Mouse (Mus musculus): Measurements from ENCODE around the gene Pbx4. TPM values are rescaled to one million over a fixed set of nuclear protein-coding genes. Genes with fewer than 3 reads are reported as not detected.

The Pbx4 gene
- polyA plus RNA-seq, 1 experiment from 2014 or later, result 2.0 TPM

DNA sequence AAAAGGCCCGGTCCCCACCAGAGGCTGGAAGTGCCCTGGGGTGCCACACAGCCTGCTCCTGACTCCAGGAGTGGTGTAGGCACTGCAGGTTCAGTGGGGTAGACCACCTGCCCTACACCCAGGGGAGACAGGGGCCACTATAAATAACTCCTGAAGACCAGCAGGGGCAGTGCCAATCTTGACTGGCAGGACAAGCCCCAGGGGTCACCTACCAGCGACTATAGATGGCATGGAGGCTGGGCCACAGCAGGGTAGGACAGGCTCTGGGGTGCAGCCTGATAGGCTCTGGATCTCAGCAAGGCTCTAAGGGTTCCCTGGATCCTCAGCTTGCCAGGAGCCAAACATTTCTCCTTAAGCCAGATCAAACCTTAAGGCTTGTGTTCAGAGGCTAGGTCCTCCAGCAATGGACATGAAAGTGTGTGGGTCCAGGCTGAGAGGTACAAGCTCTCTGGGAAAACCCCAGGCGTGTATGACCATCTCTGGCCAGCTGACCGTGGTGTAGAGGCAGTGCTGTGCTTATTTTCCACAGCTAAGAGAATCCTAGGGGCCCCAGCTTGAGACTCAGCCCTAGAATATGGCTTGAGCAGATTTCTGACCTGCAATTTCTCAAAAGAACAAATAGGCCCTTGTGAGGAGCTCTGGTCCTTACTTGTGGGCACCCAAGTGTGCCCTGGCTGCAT, 63.6 kb downstream of the Pbx4 start:
- no peak for ATAC-seq (ENCODE audit: low read depth)
- WGBS (ENCODE audit: insufficient replicate concordance), result 73% methylated on average over 4 of the region's 4 CpGs
- H3K27me3 ChIP-seq (ENCODE audit: control insufficient read depth, insufficient read depth, low read depth, low read length), result no peaks in the 10 kb centered on the region; the same call in 1 of the 2 replicates
- no peak overlapping the region for H3K4me3 ChIP-seq (ENCODE audit: low read depth, low read length)
- H3K9ac ChIP-seq (ENCODE audit: low read depth, low read length), result no peak overlapping the region
- no peaks in the 10 kb centered on the region for H3K9me3 ChIP-seq (replicated peaks; ENCODE audit: control insufficient read depth, low read length)
- H3K4me2 ChIP-seq (ENCODE audit: low read depth, low read length), result no peak overlapping the region
- H3K4me1 ChIP-seq (ENCODE audit: control insufficient read depth, low read depth, low read length), result peaks cover 36% of the 10 kb centered on the region
- no peak overlapping the region for H3K27ac ChIP-seq (ENCODE audit: low read length)
- H3K36me3 ChIP-seq (ENCODE audit: control insufficient read depth, insufficient read depth), result peaks cover 8% of the 10 kb centered on the region; the same call in 1 of the 2 replicates

DNA sequence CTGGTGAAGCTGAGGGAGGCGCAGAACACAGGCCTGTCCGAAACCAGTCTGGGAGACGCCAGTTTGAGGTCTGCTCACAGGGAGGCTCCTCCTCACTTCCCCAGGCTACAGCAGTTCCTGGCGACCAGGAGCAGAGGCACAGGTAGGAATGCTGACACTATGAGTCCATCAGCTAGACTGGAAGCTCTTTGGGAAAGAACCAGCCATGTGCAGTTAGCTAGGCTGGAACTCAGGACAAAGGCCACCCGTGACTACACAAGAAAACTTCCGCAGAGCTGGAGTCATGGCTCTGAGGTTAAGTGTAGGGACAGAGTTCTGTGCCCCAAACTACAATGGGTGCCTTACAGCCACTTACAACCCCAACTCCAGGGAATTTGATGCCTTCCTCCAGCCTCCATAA, 65.6 kb downstream of the Pbx4 start:
- no peak overlapping the region for H3K4me2 ChIP-seq (ENCODE audit: low read depth, low read length)
- WGBS (ENCODE audit: insufficient replicate concordance), result 77% methylated on average over 6 of the region's 6 CpGs
- H3K4me3 ChIP-seq (ENCODE audit: low read depth, low read length), result no peak overlapping the region
- no peak overlapping the region for H3K27ac ChIP-seq (ENCODE audit: low read length)
- no peak for ATAC-seq (ENCODE audit: low read depth)
- H3K9ac ChIP-seq (ENCODE audit: low read depth, low read length), result no peak overlapping the region
- peaks cover 8% of the 10 kb centered on the region; the same call in 1 of the 2 replicates for H3K36me3 ChIP-seq (ENCODE audit: control insufficient read depth, insufficient read depth)
- H3K9me3 ChIP-seq (replicated peaks; ENCODE audit: control insufficient read depth, low read length), result no peaks in the 10 kb centered on the region
- peaks cover 48% of the 10 kb centered on the region for H3K4me1 ChIP-seq (ENCODE audit: control insufficient read depth, low read depth, low read length)
- no peaks in the 10 kb centered on the region for H3K27me3 ChIP-seq (ENCODE audit: control insufficient read depth, insufficient read depth, low read depth, low read length)

DNA sequence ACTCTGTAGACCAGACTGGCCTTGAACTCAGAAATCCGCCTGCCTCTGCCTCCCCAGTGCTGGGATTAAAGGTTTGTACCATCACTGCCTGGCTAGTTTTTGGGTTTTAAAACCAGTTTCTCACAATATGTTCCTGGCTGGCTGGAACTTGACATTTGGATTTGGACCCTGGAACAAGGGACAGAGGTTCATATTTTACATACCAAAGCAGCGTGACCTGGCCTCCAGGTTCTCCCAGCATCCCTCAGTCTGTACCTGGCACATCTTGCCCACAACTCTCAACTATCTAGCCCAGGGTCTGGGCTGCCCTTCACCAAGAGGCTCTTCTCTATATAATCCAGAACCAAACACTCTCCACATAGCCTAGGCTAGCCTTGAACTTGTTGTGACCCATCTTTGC, 67.6 kb downstream of the Pbx4 start:
- Histone ChIP-seq H3K9ac (ENCODE audit: low read depth, low read length) (no peak overlapping the region), H3K36me3 (ENCODE audit: control insufficient read depth, insufficient read depth) (no peaks in the 10 kb centered on the region; the same call in 1 of the 2 replicates), H3K4me1 (ENCODE audit: control insufficient read depth, low read depth, low read length) (peaks cover 54% of the 10 kb centered on the region), H3K27ac (ENCODE audit: low read length) (no peak overlapping the region), H3K27me3 (ENCODE audit: control insufficient read depth, insufficient read depth, low read depth, low read length) (no peaks in the 10 kb centered on the region), H3K4me3 (ENCODE audit: low read depth, low read length) (no peak overlapping the region), H3K4me2 (ENCODE audit: low read depth, low read length) (peak overlapping the region; percentile 100), H3K9me3 (replicated peaks; ENCODE audit: control insufficient read depth, low read length) (no peaks in the 10 kb centered on the region)
- 75% methylated on average over 2 of the region's 2 CpGs for WGBS (ENCODE audit: insufficient replicate concordance)
- no peak for ATAC-seq (ENCODE audit: low read depth)

DNA sequence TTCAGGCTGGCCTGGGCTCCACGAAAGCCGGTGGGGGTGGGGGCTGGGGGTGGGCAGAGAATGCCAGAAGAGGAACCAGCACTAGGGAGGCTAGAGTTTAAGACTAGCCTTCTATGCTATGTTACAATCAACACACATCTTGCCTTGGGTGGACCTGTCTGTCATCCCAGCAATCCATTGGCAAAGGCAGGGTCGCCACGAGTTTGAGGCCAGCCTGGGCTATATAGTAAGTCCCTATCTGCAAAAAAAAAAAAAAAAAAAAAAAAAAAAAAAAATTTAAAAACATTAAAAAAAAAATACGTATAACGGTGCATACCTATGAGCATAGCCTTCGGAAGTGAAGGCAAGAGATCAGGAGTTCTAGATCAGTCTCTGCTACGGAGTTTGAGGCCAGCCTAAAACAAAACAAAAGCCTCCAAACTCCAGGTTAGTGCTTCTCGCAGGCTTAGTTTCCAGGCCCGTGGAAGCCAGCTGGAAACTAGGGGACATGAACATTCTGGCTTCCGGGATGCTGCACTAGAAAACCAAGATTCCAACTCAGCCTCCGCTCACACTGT, 68.7 kb downstream of the Pbx4 start:
- Histone ChIP-seq H3K27ac (ENCODE audit: low read length) (peak overlapping the region; percentile 97), H3K4me3 (ENCODE audit: low read depth, low read length) (peak overlapping the region; percentile 87), H3K27me3 (ENCODE audit: control insufficient read depth, insufficient read depth, low read depth, low read length) (no peaks in the 10 kb centered on the region), H3K9me3 (replicated peaks; ENCODE audit: control insufficient read depth, low read length) (no peaks in the 10 kb centered on the region), H3K36me3 (ENCODE audit: control insufficient read depth, insufficient read depth) (no peaks in the 10 kb centered on the region; the same call in 1 of the 2 replicates), H3K9ac (ENCODE audit: low read depth, low read length) (peak overlapping the region; percentile 90), H3K4me2 (ENCODE audit: low read depth, low read length) (peak overlapping the region; percentile 100), H3K4me1 (ENCODE audit: control insufficient read depth, low read depth, low read length) (peaks cover 54% of the 10 kb centered on the region)
- 6% methylated on average over 12 of the region's 12 CpGs for WGBS (ENCODE audit: insufficient replicate concordance)
- no peak for ATAC-seq (ENCODE audit: low read depth)

DNA sequence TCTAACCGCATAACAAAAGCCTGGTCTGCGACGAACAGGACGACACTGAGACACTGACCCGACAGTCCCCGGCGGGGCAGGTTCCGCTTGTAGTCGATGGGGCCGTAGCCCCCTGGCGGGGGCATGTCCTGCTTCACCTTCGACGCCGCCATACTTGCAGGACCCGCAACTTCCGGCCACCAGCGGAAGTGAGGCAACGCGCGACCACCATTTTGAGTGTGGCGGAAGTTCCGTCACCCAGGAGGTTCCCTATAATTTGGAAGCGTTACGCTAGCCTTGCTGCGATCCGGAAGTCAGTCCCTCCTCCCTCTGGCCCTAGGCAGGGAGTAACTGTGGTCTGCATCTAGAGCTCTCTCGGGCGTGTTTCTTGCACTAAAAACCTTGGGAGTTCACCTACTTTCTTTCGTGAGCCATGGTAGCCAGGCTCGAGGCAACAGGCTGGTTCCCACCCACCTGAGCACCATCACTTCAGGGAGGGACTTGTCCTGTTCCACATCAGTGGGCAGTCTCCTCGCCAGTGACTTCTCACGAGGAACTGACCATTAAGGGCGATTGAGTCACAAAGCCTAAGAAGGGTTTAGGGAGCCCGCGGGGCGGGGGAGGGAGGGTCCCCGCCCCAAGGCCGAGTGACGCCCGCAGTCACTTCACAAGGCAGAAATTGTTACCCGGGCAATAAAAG, 69.3 kb downstream of the Pbx4 start:
- Histone ChIP-seq H3K27me3 (ENCODE audit: control insufficient read depth, insufficient read depth, low read depth, low read length) (no peaks in the 10 kb centered on the region), H3K4me3 (ENCODE audit: low read depth, low read length) (peak overlapping the region; percentile 87), H3K4me2 (ENCODE audit: low read depth, low read length) (peak overlapping the region; percentile 100), H3K36me3 (ENCODE audit: control insufficient read depth, insufficient read depth) (no peaks in the 10 kb centered on the region; the same call in 1 of the 2 replicates), H3K9ac (ENCODE audit: low read depth, low read length) (peak overlapping the region; percentile 90), H3K4me1 (ENCODE audit: control insufficient read depth, low read depth, low read length) (peaks cover 49% of the 10 kb centered on the region), H3K9me3 (replicated peaks; ENCODE audit: control insufficient read depth, low read length) (no peaks in the 10 kb centered on the region), H3K27ac (ENCODE audit: low read length) (peak overlapping the region; percentile 97)
- under 1% methylated on average over 41 of the region's 41 CpGs for WGBS (ENCODE audit: insufficient replicate concordance)
- peak; percentile 71 for ATAC-seq (ENCODE audit: low read depth)

DNA sequence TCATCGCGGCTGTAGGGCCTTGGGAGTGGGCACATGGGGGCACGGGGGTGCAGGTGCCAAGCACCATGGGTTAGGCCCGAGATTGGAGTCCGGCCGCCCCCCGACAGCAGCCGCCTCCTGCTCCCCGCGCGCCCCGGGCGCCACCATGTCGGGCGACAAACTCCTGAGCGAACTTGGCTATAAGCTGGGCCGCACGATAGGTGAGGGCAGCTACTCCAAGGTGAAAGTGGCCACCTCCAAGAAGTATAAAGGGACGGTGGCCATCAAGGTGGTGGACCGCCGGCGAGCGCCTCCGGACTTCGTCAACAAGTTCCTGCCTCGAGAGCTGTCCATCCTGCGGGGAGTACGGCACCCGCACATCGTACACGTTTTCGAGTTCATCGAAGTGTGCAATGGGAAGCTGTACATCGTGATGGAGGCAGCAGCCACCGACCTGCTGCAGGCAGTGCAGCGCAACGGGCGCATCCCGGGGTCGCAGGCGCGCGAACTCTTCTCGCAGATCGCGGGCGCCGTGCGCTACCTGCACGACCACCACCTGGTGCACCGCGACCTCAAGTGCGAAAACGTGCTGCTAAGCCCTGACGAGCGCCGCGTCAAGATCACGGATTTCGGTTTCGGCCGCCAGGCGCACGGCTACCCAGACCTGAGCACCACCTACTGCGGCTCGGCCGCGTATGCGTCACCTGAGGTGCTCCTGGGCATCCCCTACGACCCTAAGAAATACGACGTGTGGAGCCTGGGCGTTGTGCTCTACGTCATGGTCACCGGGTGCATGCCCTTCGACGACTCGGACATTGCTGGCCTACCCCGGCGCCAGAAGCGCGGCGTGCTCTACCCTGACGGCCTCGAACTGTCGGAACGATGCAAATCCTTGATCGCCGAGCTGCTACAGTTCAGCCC, 70.1 kb downstream of the Pbx4 start, which contains the start of the genes Tssk6, Ndufa13 and Yjefn3:
Gene Tssk6 (plus strand): TSS at position 22 of the 900 bp plus-strand sequence.
Gene Ndufa13 (minus strand): TSS at position 396 of the 900 bp plus-strand sequence.
Gene Yjefn3 (minus strand): TSS at position 550 of the 900 bp plus-strand sequence.
- Histone ChIP-seq H3K4me1 (ENCODE audit: control insufficient read depth, low read depth, low read length) (peaks cover 42% of the 10 kb centered on the region), H3K4me3 (ENCODE audit: low read depth, low read length) (peak within 1 kb of the TSS; percentile 87), H3K9me3 (replicated peaks; ENCODE audit: control insufficient read depth, low read length) (no peaks in the 10 kb centered on the region), H3K4me2 (ENCODE audit: low read depth, low read length) (peak within 1 kb of the TSS; percentile 100), H3K36me3 (ENCODE audit: control insufficient read depth, insufficient read depth) (no peaks in the 10 kb centered on the region; the same call in 1 of the 2 replicates), H3K27ac (ENCODE audit: low read length) (peak within 1 kb of the TSS; percentile 97), H3K27me3 (ENCODE audit: control insufficient read depth, insufficient read depth, low read depth, low read length) (no peaks in the 10 kb centered on the region), H3K9ac (ENCODE audit: low read depth, low read length) (peak within 1 kb of the TSS; percentile 90)
- peak; percentile 28 for ATAC-seq (ENCODE audit: low read depth)
- 3% methylated on average over 89 of the region's 89 CpGs for WGBS (ENCODE audit: insufficient replicate concordance)

DNA sequence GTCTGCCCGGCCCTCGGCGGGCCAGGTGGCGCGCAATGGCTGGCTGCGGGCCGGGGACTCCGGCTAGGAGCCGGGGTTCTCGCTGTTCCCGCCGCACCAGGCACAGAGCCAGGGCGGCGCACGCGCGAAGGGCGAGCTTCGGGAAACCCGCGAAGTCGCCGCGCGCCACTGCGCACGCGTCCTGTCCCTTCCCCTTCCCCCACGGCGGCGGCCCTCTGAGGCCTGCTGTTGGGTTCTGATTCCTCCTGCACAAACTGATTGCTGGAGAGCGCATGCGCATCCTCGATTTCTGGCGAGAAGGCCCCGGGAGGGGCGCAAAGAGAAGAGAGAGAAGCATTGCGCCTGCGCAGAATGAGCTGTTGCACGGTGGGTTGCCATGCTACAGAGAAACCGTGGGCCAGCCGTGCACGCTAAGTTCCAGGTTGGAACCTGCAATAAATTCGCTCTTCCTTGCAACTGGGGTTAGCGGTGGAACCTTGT, 70.8 kb downstream of the Pbx4 start:
- peak overlapping the region; percentile 87 for H3K4me3 ChIP-seq (ENCODE audit: low read depth, low read length)
- peak overlapping the region; percentile 97 for H3K27ac ChIP-seq (ENCODE audit: low read length)
- peak; percentile 85 for ATAC-seq (ENCODE audit: low read depth)
- H3K4me2 ChIP-seq (ENCODE audit: low read depth, low read length), result peak overlapping the region; percentile 100
- peaks cover 3% of the 10 kb centered on the region for H3K36me3 ChIP-seq (ENCODE audit: control insufficient read depth, insufficient read depth)
- peak overlapping the region; percentile 90 for H3K9ac ChIP-seq (ENCODE audit: low read depth, low read length)
- H3K27me3 ChIP-seq (ENCODE audit: control insufficient read depth, insufficient read depth, low read depth, low read length), result no peaks in the 10 kb centered on the region
- WGBS (ENCODE audit: insufficient replicate concordance), result under 1% methylated on average over 43 of the region's 45 CpGs
- H3K4me1 ChIP-seq (ENCODE audit: control insufficient read depth, low read depth, low read length), result peaks cover 37% of the 10 kb centered on the region
- H3K9me3 ChIP-seq (replicated peaks; ENCODE audit: control insufficient read depth, low read length), result no peaks in the 10 kb centered on the region

DNA sequence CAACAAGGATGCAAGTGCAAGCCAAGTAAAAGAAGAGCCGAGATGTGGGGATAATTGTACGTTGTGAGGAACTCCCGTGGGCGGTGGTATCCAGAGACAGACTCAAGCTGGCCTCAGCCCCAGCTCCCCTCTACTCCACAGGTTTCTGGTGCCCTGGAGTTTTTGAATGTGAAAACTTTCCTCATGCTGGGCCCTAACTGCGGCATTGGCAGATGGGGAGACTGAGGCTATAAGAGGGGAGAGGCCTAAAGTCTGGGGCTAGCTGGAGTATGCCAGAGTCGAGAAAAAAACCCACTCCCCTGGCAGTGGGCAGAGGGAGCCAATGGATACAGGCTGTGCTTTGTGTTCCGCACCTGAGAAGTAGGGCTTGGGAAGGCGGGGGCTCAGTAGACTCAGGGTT, 71.8 kb downstream of the Pbx4 start:
- ATAC-seq (ENCODE audit: low read depth), result no peak
- Histone ChIP-seq H3K27me3 (ENCODE audit: control insufficient read depth, insufficient read depth, low read depth, low read length) (no peaks in the 10 kb centered on the region), H3K9ac (ENCODE audit: low read depth, low read length) (no peak overlapping the region), H3K4me1 (ENCODE audit: control insufficient read depth, low read depth, low read length) (peaks cover 35% of the 10 kb centered on the region), H3K36me3 (ENCODE audit: control insufficient read depth, insufficient read depth) (peaks cover 9% of the 10 kb centered on the region), H3K4me2 (ENCODE audit: low read depth, low read length) (peak overlapping the region; percentile 100; the same call in 1 of the 2 replicates), H3K27ac (ENCODE audit: low read length) (no peak overlapping the region), H3K9me3 (replicated peaks; ENCODE audit: control insufficient read depth, low read length) (no peaks in the 10 kb centered on the region), H3K4me3 (ENCODE audit: low read depth, low read length) (no peak overlapping the region)
- WGBS (ENCODE audit: insufficient replicate concordance), result 74% methylated on average over 8 of the region's 8 CpGs
